Mouse (Mus musculus): ENCODE results near the gene Tnnt2. TPM values are rescaled to one million over a fixed set of nuclear protein-coding genes. Genes with fewer than 3 reads are reported as not detected.
A peak's percentile ranks its signal among the peaks of the same experiment; 100 is the strongest.

Tnnt2 gene
- polyA plus RNA-seq, 1 experiment from 2014 or later = 0.37 TPM

GRCm38 (mm10) chr1:135834206-135834859 lies 1.8 kb upstream of the Tnnt2 start:
- Histone ChIP-seq H3K4me2 (ENCODE audit: low read length) (no peak overlapping the region), H3K36me3 (ENCODE audit: control insufficient read depth, insufficient read depth, low read length) (no peaks in the 10 kb centered on the region), H3K27ac (ENCODE audit: low read depth, low read length) (no peak overlapping the region), H3K9me3 (replicated peaks; ENCODE audit: control insufficient read depth, low read length) (no peaks in the 10 kb centered on the region), H3K9ac (ENCODE audit: low read length) (no peak overlapping the region), H3K4me1 (ENCODE audit: control insufficient read depth, insufficient read depth, low read length) (no peaks in the 10 kb centered on the region), H3K27me3 (replicated peaks; ENCODE audit: control insufficient read depth, insufficient read depth, low read length) (no peaks in the 10 kb centered on the region), H3K4me3 (ENCODE audit: low read depth, low read length) (no peak overlapping the region)
- 73% methylated on average over 6 of the region's 6 CpGs for WGBS
- ATAC-seq (no peak), DNase-seq (ENCODE audit: low spot score) (no peak)

- Histone ChIP-seq H3K27ac (ENCODE audit: low read depth, low read length) (no peak overlapping the region), H3K4me2 (ENCODE audit: low read length) (no peak overlapping the region), H3K9me3 (replicated peaks; ENCODE audit: control insufficient read depth, low read length) (no peaks in the 10 kb centered on the region), H3K9ac (ENCODE audit: low read length) (no peak overlapping the region), H3K4me1 (ENCODE audit: control insufficient read depth, insufficient read depth, low read length) (no peaks in the 10 kb centered on the region), H3K4me3 (ENCODE audit: low read depth, low read length) (no peak overlapping the region), H3K27me3 (replicated peaks; ENCODE audit: control insufficient read depth, insufficient read depth, low read length) (no peaks in the 10 kb centered on the region), H3K36me3 (ENCODE audit: control insufficient read depth, insufficient read depth, low read length) (no peaks in the 10 kb centered on the region)
- 81% methylated on average over 8 of the region's 8 CpGs for WGBS
- DNase-seq (ENCODE audit: low spot score) (no peak), ATAC-seq (no peak)
Measured at GRCm38 (mm10) chr1:135834983-135835382, 1.2 kb upstream of the Tnnt2 start.

GRCm38 (mm10) chr1:135838626-135839025 lies 2.5 kb downstream of the Tnnt2 start:
- no peak overlapping the region for H3K4me3 ChIP-seq (ENCODE audit: low read depth, low read length)
- no peak overlapping the region for H3K9ac ChIP-seq (ENCODE audit: low read length)
- DNase-seq (ENCODE audit: low spot score) (no peak), ATAC-seq (no peak)
- no peaks in the 10 kb centered on the region for H3K27me3 ChIP-seq (replicated peaks; ENCODE audit: control insufficient read depth, insufficient read depth, low read length)
- no peaks in the 10 kb centered on the region for H3K9me3 ChIP-seq (replicated peaks; ENCODE audit: control insufficient read depth, low read length)
- no peaks in the 10 kb centered on the region for H3K36me3 ChIP-seq (ENCODE audit: control insufficient read depth, insufficient read depth, low read length)
- H3K27ac ChIP-seq (ENCODE audit: low read depth, low read length) = no peak overlapping the region
- WGBS = 78% methylated on average over 4 of the region's 4 CpGs
- H3K4me2 ChIP-seq (ENCODE audit: low read length) = no peak overlapping the region
- no peaks in the 10 kb centered on the region for H3K4me1 ChIP-seq (ENCODE audit: control insufficient read depth, insufficient read depth, low read length)

- DNase-seq (ENCODE audit: low spot score) (no peak), ATAC-seq (no peak)
- H3K27ac ChIP-seq (ENCODE audit: low read depth, low read length) = no peak overlapping the region
- H3K27me3 ChIP-seq (replicated peaks; ENCODE audit: control insufficient read depth, insufficient read depth, low read length) = no peaks in the 10 kb centered on the region
- no peak overlapping the region for H3K4me2 ChIP-seq (ENCODE audit: low read length)
- no peaks in the 10 kb centered on the region for H3K4me1 ChIP-seq (ENCODE audit: control insufficient read depth, insufficient read depth, low read length)
- H3K9ac ChIP-seq (ENCODE audit: low read length) = no peak overlapping the region
- 90% methylated on average over 6 of the region's 6 CpGs for WGBS
- H3K4me3 ChIP-seq (ENCODE audit: low read depth, low read length) = no peak overlapping the region
- no peaks in the 10 kb centered on the region for H3K36me3 ChIP-seq (ENCODE audit: control insufficient read depth, insufficient read depth, low read length)
- H3K9me3 ChIP-seq (replicated peaks; ENCODE audit: control insufficient read depth, low read length) = no peaks in the 10 kb centered on the region
Measured at GRCm38 (mm10) chr1:135839065-135839464, 2.9 kb downstream of the Tnnt2 start.

- Histone ChIP-seq H3K9me3 (replicated peaks; ENCODE audit: control insufficient read depth, low read length) (no peaks in the 10 kb centered on the region), H3K27me3 (replicated peaks; ENCODE audit: control insufficient read depth, insufficient read depth, low read length) (no peaks in the 10 kb centered on the region), H3K4me3 (ENCODE audit: low read depth, low read length) (no peak overlapping the region), H3K36me3 (ENCODE audit: control insufficient read depth, insufficient read depth, low read length) (no peaks in the 10 kb centered on the region), H3K9ac (ENCODE audit: low read length) (no peak overlapping the region), H3K4me1 (ENCODE audit: control insufficient read depth, insufficient read depth, low read length) (no peaks in the 10 kb centered on the region), H3K27ac (ENCODE audit: low read depth, low read length) (no peak overlapping the region), H3K4me2 (ENCODE audit: low read length) (no peak overlapping the region)
- 73% methylated on average over 15 of the region's 15 CpGs for WGBS
- ATAC-seq = no peak
- no peak for DNase-seq (ENCODE audit: low spot score)
Measured at GRCm38 (mm10) chr1:135840675-135841395, 4.7 kb downstream of the Tnnt2 start.

- DNase-seq (ENCODE audit: low spot score) (no peak), ATAC-seq (no peak)
- H3K27me3 ChIP-seq (replicated peaks; ENCODE audit: control insufficient read depth, insufficient read depth, low read length) = no peaks in the 10 kb centered on the region
- no peaks in the 10 kb centered on the region for H3K9me3 ChIP-seq (replicated peaks; ENCODE audit: control insufficient read depth, low read length)
- no peaks in the 10 kb centered on the region for H3K36me3 ChIP-seq (ENCODE audit: control insufficient read depth, insufficient read depth, low read length)
- no peak overlapping the region for H3K27ac ChIP-seq (ENCODE audit: low read depth, low read length)
- H3K4me2 ChIP-seq (ENCODE audit: low read length) = no peak overlapping the region
- WGBS = 89% methylated on average over 10 of the region's 10 CpGs
- H3K4me3 ChIP-seq (ENCODE audit: low read depth, low read length) = no peak overlapping the region
- no peak overlapping the region for H3K9ac ChIP-seq (ENCODE audit: low read length)
- no peaks in the 10 kb centered on the region for H3K4me1 ChIP-seq (ENCODE audit: control insufficient read depth, insufficient read depth, low read length)
Measured at GRCm38 (mm10) chr1:135843519-135844262, 7.5 kb downstream of the Tnnt2 start.

GRCm38 (mm10) chr1:135844481-135844880 lies 8.3 kb downstream of the Tnnt2 start:
- Histone ChIP-seq H3K4me2 (ENCODE audit: low read length) (no peak overlapping the region), H3K4me1 (ENCODE audit: control insufficient read depth, insufficient read depth, low read length) (no peaks in the 10 kb centered on the region), H3K9me3 (replicated peaks; ENCODE audit: control insufficient read depth, low read length) (no peaks in the 10 kb centered on the region), H3K27me3 (replicated peaks; ENCODE audit: control insufficient read depth, insufficient read depth, low read length) (no peaks in the 10 kb centered on the region), H3K27ac (ENCODE audit: low read depth, low read length) (no peak overlapping the region), H3K36me3 (ENCODE audit: control insufficient read depth, insufficient read depth, low read length) (no peaks in the 10 kb centered on the region), H3K4me3 (ENCODE audit: low read depth, low read length) (no peak overlapping the region), H3K9ac (ENCODE audit: low read length) (no peak overlapping the region)
- WGBS = 82% methylated on average over 6 of the region's 6 CpGs
- DNase-seq (ENCODE audit: low spot score) (no peak), ATAC-seq (no peak)

- no peak overlapping the region for H3K27ac ChIP-seq (ENCODE audit: low read depth, low read length)
- 77% methylated on average over 5 of the region's 5 CpGs for WGBS
- H3K36me3 ChIP-seq (ENCODE audit: control insufficient read depth, insufficient read depth, low read length) = no peaks in the 10 kb centered on the region
- no peak for DNase-seq (ENCODE audit: low spot score)
- H3K9me3 ChIP-seq (replicated peaks; ENCODE audit: control insufficient read depth, low read length) = no peaks in the 10 kb centered on the region
- H3K4me3 ChIP-seq (ENCODE audit: low read depth, low read length) = no peak overlapping the region
- no peak overlapping the region for H3K4me2 ChIP-seq (ENCODE audit: low read length)
- ATAC-seq = no peak
- no peaks in the 10 kb centered on the region for H3K27me3 ChIP-seq (replicated peaks; ENCODE audit: control insufficient read depth, insufficient read depth, low read length)
- H3K9ac ChIP-seq (ENCODE audit: low read length) = no peak overlapping the region
- H3K4me1 ChIP-seq (ENCODE audit: control insufficient read depth, insufficient read depth, low read length) = no peaks in the 10 kb centered on the region
Measured at GRCm38 (mm10) chr1:135846632-135847031, 10.5 kb downstream of the Tnnt2 start.

GRCm38 (mm10) chr1:135847139-135847562 lies 11.0 kb downstream of the Tnnt2 start:
- no peak overlapping the region for H3K4me2 ChIP-seq (ENCODE audit: low read length)
- no peak overlapping the region for H3K9ac ChIP-seq (ENCODE audit: low read length)
- no peak overlapping the region for H3K27ac ChIP-seq (ENCODE audit: low read depth, low read length)
- H3K4me3 ChIP-seq (ENCODE audit: low read depth, low read length) = no peak overlapping the region
- ATAC-seq = no peak
- DNase-seq (ENCODE audit: low spot score) = peak; percentile 54
- no peaks in the 10 kb centered on the region for H3K36me3 ChIP-seq (ENCODE audit: control insufficient read depth, insufficient read depth, low read length)
- WGBS = 27% methylated on average over 6 of the region's 6 CpGs
- H3K27me3 ChIP-seq (replicated peaks; ENCODE audit: control insufficient read depth, insufficient read depth, low read length) = no peaks in the 10 kb centered on the region
- peaks cover 3% of the 10 kb centered on the region; the same call in 1 of the 2 replicates for H3K4me1 ChIP-seq (ENCODE audit: control insufficient read depth, insufficient read depth, low read length)
- no peaks in the 10 kb centered on the region for H3K9me3 ChIP-seq (replicated peaks; ENCODE audit: control insufficient read depth, low read length)

Measured in forebrain, embryonic 14.5 days (tissue).